Mouse (Mus musculus) cerebellum, adult (tissue): ENCODE results near the gene Kcna5.

Experiments
- ATAC-seq: cut with Nextera tagmentation; 2 replicates; pipeline ENCODE4 v1.9.2; 2017; ENCODE audit warnings: mild to moderate bottlenecking, moderate library complexity, mixed read lengths; ENCODE audit not compliant: insufficient number of reproducible peaks, low FRiP score, low TSS enrichment

Kcna5 gene

DNA sequence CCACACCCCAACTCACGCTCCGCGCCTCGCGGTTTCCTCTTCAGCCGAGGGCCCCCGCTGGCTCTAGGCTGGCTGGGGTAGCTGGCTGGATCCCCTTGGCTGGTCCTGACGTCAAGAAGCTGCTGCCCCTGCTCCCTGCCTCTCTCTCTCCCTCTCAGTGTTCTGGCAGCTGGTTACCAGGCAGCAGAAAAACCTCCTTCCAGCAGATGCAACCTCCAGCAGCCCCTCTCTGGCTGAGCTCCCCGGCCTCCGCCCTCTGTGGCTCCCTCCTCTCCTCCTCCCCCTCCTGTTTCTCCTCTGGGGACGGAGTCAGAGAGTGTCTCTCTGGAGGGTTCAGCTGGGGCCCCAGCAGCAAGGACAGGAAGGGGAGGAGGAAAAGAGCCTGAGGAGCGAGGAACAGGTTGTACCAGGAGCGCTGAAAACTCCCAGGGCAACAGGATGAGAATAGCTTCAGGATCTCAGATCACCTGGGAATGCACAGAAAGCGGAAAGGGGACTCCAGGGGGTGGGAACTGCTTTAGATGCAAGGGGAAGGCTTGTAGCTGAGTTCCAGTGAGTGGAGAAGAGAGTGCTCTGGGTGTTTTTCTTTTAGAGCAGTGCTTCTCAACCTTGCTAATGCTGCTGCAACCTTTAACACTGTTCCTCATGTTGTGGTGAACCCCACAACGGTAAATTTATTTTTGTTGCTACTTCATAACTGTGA is at the start of gene Kcna5:
Gene Kcna5, minus strand, starts transcription at position 205 of the 703 bp plus-strand sequence.
- ATAC-seq, result no peak

DNA sequence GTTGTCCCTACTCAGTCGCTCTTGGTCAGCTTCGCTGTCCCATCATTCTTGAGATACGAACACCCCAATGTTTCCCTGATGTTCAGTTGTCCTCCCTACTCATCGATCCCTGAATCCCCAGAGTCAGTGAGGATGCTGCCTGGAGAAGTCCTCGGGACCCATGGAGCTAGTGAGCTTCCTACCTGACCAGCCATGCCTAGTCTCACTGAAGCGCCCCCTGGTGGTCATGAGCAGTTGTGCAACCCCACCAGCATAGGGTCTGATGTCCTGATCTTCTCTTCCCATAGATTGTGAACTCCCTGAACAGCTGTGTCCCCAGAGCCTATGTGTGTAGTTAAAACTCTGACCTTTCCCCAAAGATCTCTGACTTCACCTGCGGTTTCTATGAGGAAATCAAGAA is 47.9 kb upstream of the Kcna5 start:
- no peak for ATAC-seq

DNA sequence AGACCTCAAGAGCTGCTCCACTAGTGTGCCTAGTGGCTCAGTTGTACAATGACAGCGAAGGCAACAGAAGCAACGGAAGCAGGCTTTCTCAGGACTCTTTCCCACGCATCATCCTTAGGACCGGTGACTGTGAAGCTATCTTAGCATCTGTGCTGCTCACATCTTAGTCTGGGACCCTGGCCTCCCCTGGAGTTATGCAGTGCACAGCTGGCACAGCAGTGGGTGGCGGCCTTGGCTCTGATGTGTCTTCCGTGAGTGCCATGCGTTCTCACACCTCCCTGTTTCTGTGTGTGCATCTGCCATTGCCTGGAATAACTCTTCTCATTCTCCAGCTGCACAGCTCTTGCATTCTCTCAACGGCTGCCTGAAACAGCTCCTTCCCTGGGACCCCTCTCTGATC is 46.4 kb upstream of the Kcna5 start:
- ATAC-seq, result no peak

DNA sequence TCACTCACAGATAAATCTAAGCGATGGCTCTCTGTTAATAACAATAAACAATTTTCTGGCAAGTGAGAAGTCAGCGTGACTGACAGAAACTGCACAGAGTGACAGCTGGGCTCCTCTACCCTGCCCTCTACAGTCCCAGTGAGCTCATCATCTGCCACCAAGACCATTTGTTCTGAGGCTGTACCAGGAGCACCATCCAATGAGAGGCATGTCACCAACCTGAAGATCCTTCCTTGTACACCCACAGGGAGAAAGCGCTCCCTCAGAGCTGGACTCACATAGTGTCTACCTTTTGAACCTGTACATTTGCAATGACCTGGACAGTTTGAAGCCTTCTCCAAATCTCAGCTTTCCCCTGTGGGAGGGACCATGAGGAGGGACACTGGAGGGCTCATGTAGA is 45.4 kb upstream of the Kcna5 start:
- ATAC-seq, result peak; percentile 46; the same call in 1 of the 2 replicates

DNA sequence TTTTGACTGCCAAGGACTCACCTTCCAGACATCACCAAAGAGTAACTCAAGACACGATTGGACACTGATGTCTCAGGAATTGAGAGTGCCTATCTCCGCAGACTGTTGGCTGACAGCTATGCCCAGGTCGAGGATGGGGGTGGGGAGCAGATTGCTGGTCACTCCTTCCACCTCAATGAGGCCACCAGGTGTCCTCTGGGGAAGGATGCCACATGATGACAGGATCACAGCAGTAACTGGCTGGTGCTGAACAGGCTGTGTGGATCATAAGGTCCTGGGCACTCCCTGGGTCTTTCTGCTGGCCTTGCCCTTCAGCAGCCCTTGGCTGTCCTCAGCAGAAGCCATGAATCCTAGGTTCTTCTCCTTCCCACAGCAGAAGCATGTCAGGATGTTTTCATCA is 42.2 kb upstream of the Kcna5 start:
- ATAC-seq, result peak; percentile 71

DNA sequence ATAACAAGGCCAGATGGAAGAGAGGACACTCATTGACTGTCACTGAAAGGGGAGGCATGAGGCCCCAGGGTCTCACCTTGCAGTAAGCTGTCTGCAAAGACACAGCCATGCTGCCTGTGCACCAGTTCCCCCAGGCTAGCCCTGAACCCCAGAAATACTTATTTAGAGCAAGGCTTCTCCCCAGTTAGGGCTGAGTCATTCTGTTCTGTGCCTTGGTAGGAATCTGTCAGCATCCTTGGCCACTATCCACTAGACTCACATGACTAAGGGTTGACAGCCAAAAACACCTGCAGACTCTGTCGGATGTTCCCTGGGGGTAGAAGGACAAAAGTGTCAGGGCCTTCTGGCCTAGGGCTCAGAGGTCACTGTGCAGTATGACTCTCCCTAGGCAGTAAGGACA is 41.4 kb upstream of the Kcna5 start:
- ATAC-seq, result no peak

DNA sequence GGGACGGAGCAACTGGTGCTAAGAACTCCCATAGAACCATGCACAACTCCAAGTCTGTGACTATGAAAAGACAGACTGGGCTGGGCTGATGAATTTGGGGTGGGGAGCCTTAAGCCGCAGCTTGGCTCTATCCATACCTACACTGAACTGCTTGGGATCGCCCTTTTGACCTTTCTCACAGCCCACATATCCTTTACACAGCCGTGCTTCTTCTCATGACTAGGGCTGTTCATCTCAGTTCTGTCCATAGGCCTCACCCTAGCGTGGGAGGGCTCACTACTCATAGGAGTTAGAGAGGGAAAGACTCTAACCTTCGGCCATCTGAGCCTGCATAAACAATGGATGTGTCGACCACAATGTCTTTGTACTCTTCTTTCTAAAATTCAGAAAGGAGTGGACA is 39.6 kb upstream of the Kcna5 start:
- ATAC-seq, result no peak

DNA sequence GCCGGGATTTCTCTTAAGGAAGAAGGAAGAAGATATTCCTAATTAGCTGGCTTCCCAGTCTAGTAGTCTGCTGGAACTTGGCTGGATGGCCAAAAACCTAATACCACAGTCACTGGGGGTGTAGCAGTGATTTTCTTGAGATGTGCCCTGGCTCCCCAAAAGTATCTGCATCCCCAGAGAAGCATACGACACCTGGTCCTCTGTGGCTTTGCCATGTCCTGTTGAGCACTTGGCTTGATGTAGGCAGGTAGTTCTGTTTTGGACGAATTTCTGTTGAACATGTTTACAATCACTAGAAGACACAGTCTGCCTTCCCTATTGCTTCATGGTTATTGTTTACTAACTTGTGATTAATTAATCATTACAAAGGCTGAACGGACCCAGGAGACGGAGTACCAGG is 37.8 kb upstream of the Kcna5 start:
- ATAC-seq, result no peak

DNA sequence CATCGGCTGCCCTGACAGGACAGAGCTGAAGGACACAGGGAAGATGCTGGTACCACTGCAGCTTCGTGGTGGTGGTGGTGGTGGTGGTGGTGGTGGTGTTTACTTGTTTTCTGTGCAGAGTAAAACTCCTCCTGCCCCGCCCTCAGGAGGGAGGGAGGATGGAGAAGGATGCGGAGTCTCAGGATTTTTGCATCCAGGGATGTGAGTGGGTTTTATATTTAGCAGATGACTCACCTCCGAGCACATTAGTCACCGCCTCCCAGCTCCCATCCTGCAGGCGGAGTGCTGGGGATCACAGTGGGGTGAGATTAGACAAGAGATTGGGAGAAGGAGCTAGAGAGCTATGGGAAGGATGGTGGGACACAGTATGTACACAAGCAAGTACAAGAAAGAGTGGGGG is 34.6 kb upstream of the Kcna5 start:
- peak; percentile 58 for ATAC-seq

DNA sequence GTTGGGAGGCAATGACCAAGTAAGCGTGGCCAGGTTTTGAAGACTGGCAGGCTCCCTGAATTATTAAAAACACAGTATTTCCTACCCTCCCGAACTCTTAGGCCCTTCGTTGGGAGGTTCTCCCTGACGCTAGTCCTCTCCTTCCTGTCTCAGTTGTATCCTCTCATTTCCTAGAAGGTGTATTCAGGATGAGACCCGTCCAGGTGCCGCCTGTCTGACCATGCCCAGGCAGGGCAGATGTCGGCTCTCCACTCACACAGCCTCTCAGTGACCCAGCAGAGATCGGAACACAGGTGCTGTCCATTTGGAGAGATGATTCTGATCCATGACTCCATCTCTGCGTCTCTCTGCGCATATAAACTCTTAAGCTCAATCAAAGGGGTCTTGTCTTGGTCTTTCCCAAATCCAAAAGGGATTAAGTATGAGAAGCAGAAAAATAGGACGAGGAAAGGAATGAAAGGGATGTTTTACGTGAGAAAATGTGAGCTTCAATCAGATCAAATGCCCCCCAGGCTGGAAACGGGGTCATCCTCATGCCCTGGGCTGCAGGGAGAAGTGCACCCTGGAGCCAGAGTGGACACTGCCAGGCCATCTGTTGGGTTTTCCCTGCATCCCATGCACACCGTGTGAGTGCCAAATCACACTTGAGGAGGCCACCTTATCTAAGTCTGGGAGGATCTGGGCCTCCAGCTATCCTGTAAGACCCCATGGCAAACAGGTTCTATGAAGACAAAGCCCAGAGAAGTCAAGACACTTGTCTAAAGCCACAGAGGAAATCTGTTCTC is 33.0 kb upstream of the Kcna5 start:
- ATAC-seq, result no peak

DNA sequence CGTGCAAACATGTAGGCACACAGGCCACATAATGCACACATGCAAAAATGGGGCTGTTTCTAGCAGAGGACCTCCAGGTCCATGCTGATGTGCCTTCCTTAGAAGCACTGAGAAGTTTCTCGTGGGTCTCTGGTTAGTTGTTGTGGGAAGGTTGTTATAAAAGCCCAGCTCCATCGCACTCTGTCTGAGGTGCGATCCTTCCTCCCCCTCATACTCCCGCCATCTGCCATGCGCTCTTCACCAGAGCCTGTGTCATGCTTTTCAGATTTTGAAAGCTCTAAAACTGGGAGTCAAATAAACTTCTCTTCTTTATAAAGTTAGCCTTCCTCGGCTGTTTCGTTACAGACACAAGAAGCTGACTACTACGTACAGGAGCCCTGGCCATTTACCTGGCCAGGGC is 32.1 kb upstream of the Kcna5 start:
- no peak for ATAC-seq

DNA sequence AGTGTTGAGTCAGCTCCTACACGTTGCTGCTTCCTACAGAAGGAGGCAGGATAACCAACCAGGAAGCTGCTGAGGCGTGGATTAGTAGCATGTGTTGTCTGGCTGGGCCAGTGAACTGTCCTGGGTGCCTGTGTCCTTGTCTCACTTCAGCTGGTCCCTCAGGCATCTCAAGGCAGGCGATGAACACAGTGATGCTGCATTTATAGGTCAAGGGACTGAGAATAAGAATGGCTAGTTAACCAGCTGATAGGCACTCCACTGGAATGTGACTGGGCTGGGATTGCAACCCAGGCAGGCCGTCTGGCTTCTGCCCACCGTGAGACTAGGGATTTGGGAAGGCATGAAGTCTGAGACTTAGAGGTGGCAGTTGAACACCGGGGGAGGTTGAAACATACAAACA is 29.2 kb upstream of the Kcna5 start:
- ATAC-seq, result no peak

DNA sequence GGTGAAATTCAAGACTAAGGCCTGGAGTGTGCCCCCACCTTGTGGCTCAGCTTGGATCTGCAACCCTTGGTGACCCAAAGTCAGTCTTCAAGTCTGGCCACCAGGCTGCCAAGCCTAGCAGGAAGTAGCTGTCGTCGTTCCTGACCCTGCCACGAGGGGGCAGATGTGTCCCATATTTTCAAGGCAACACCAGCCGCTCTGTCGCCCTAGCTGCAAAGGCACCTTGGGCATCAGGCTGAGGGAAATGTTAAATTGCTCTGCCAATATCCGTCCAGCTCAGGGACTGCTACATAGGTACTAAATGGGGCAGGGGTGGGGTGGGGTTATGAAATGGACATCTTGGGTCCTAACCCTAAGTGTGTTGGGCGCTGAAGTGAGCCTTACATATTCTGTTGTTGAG is 28.7 kb upstream of the Kcna5 start:
- ATAC-seq, result peak; percentile 60

DNA sequence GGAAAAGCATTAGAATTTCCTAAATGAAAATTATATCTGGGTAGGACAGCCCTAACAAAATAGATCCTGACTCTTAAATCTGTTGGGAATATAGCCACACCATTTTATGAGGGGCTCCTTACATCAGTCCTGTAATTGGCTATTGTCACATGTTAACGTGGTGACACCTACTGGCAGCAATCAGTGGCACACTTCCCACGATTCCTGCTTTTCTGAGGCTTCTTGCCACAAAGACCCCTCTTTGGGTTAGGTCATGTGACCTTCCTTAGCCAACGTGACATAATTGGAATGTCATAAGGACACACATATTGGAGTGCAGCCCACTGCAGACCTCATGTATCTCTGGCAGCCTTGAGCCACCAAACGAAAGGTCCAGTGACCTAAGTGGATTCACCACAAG is 26.5 kb upstream of the Kcna5 start:
- no peak for ATAC-seq

DNA sequence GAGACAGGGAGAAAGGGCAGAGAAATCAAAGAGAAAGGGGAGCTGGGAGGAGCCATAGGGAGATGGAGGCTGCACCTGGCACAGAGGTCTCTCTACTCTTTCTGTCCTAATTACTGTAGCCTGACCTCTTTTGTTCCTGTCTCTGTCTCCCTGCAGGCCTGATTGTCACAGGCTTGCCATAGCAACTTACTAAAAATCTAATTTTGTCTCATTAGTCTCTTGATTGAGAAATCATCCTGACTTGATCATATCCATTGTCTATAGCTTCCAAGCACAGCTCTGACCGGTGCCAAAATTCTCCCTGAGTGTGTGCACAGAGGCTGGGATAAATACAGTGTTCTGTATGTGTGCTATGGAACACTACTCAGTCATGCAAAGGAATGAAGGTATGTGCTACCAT is 25.5 kb upstream of the Kcna5 start:
- no peak for ATAC-seq

DNA sequence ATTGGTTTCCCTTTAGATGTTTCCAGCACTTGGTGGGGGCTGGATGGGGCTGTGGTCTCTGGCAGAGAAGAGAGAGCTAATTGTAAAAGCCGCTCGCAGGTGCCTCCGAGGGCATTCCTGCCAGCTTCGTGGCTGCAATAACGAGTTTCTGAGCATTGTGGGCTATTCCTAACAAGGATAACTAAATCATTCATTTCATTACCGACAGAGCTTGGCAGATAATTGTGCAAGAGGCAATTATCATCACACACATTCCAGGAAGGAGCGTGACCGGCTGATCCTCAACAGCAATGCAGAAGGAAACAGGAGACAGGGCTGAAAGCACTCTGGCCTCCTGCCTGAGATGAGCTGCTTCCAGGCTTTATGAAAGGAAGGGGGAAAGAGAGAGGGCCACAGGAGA is 24.8 kb upstream of the Kcna5 start:
- ATAC-seq, result no peak

DNA sequence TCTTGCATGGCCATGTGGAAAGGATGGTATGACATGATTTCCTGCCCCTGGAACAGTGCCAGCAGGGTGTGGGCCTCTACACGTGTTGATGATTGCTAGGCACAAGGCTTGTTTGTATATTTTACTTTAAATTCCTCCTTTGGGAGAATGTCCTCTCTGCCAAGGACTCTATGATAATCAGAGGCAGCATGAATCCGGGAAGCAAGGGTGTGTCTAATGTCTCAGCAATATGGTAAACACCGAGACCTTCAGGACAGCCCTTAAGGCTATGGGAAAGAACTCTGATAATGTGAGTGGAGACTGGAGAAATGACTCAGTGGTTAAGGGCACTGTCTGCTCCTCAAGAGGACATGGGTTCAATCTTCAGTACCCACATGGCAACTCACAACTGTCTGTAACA is 23.1 kb upstream of the Kcna5 start:
- no peak for ATAC-seq

DNA sequence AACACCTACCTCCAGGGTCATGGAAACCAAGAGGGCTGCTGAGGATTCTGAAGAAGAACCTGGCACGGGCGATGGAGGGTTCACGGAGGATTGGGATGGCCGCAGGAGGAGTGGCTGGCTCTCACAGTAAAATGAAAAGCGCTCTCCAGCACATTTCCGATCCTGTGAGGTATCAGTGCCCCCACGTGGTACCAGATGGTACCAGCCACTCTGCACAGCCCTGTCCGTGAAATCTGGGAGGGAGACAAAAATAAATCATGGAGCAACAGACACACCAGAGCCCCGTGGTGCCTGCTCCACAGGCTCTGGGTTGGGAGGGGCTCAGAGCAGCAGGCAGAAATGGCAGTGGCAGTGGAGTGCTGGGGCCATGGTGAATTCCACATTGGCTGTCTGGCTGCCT is 18.6 kb upstream of the Kcna5 start:
- peak; percentile 81 for ATAC-seq

DNA sequence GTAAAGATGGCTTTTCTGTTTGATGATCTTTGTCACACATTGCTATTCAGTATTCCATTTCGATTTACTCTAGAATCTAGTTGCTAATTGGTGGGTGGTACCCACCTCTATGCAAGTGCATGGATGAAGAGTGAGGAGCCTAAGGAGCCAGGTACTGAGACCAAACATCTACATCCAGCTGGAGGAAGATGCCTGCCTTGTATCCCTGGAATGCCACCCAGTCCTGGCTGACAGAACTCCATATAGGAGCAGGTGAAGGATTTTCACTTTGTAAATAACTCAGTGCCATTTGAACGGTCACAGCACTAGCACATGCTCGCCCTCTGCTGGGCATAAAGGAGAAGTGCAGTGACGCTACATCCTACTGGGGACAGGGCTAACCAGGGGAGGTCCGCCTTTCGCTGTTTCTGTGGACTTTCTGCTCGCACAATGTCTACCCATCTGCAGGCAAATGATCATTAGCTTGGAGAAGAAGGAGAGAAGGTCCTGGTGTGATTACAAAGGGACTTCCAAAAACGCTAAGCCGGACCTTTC is 16.7 kb upstream of the Kcna5 start:
- 0 out of 2 replicates have a peak, but pooled peaks have one; percentile 38 for ATAC-seq

DNA sequence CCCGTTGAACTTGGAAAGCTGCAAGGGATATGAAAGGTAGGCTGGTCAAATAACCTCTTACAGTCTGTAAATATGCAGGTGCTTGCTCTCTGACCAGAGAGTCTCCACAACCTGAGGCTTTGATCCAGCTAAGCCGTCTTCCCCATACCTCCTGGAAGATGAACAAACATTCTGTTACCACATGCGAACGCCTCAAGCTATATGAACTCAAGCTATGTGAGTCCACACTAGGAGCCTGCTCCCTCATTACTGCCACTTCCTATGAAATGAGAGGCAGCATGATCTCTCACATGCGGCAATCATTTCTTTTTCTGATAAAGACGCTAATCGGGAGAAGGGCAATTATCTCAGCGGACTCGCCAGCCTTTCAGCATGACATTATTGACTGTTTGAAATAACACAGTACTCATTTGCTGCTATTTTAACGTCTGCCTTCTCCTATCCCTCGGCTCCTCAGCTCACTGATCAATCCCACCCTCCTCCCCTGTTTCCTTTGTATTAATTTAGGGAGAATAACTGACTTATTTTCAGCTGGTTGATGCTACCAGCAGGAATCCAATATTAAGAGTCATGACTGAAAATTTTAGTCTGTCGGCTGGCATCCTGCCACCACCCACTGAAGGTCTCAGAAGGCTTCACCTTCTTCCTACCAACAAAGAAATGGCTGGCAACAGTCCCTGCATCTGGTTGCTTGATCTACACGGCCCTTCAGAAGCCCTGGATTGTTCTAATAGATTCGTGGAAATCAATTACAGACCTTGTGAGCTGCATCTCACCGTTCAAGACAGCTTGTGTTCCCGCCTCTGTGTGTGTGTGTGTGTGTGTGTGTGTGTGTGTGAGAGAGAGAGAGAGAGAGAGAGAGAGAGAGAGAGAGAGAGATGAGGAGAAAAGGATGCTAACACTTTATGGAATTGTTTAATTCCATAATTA is 9.2 kb upstream of the Kcna5 start:
- no peak for ATAC-seq

DNA sequence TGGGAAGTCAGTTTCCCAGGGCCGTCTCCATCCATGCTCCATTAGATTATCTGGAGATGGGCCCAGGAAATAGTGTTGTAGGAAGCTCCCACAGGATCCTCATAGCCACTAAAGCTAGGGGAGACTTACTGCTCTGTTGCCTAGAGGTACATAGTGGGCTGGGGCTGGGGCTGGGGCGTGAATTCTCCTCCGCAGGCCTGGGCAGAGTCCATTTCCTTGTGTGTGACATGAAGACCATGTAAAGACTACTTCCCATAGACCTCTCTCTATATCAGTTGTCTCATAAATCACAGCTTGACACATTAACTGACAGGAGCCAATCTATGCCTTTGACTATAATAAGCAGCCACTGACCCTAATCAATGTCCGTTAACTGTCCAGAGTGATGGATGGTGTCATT is 7.5 kb upstream of the Kcna5 start:
- ATAC-seq, result no peak
